ENCODE assay signal across 1 mouse cellular context in the genomic region with DNA sequence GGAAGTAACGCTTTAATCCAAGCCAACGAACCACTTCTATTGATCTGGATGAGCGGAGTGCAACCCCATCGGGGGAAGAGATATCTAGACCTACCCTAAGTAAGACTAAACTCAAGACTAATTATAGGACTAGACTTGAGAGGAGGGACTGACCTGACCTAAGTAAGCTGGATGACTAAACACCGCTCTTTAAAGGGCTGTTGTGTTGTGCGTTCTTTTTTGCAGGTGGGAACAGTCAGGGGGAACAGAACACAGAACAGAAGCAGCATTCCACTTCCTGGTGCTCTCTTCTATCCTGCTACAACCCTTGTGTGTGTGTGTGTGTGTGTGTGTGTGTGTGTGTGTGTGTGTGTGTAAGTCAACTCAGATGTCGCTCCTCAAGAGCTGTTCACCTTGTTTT.
TF ChIP-seq lines count a peak whose summit lies in the region.

No protein-coding gene starts in this region.

TF ChIP-seq in CH12.LX, 34 proteins besides CTCF, POLR2A, EP300 and RAD21 (continued from another document):
- TF ChIP-seq BHLHE40 (IDR thresholded peaks at IDR 0.05; ENCODE audit: low read depth, low read length) (0 out of 2 replicates have a peak, but pooled peaks have one; percentile 40), ZMIZ1 (IDR thresholded peaks at IDR 0.05; ENCODE audit: low read depth, low read length) (no peak), POLR2AphosphoS2 (IDR thresholded peaks at IDR 0.05; ENCODE audit: low read depth, low read length) (no peak), MEF2A (IDR thresholded peaks at IDR 0.05; ENCODE audit: borderline replicate concordance, low read depth, low read length) (peak; percentile 48; the same call in 1 of the 2 replicates), ETS1 (conservative IDR thresholded peaks at IDR 0.05; ENCODE audit: low read depth, low read length) (peak; percentile 65), ZC3H11A (IDR thresholded peaks at IDR 0.05; ENCODE audit: low read depth, low read length) (no peak), CHD2 (IDR thresholded peaks at IDR 0.05; ENCODE audit: low read length) (0 out of 2 replicates have a peak, but pooled peaks have one; percentile 18), IRF4 (IDR thresholded peaks at IDR 0.05; ENCODE audit: low read depth, low read length) (peak; percentile 27; the same call in 1 of the 2 replicates), ELF1 (IDR thresholded peaks at IDR 0.05; ENCODE audit: low read depth, low read length) (peak; percentile 61)
